Mouse (Mus musculus): ENCODE measurements around the gene Gpc6. TPM values are rescaled to one million over a fixed set of nuclear protein-coding genes. Genes with fewer than 3 reads are reported as not detected.
"Not testable (repeated sequence)": the region's sequence is repeated elsewhere in the genome, so short reads cannot be mapped to it uniquely, and the experiment has no call there.

Gpc6 gene
- polyA plus RNA-seq, 1 experiment from 2014 or later = 34.9 TPM

- Histone ChIP-seq H3K27me3 (ENCODE audit: control insufficient read depth, insufficient read depth, low read length) (no peaks in the 10 kb centered on the region), H3K9me3 (replicated peaks; ENCODE audit: control insufficient read depth, low read length) (no peaks in the 10 kb centered on the region), H3K9ac (replicated peaks; ENCODE audit: low read length) (no peak overlapping the region), H3K4me3 (ENCODE audit: low read depth, low read length) (no peak overlapping the region), H3K4me2 (ENCODE audit: low read depth, low read length) (no peak overlapping the region), H3K4me1 (ENCODE audit: control insufficient read depth, insufficient read depth, low read length) (no peaks in the 10 kb centered on the region), H3K36me3 (replicated peaks; ENCODE audit: control insufficient read depth, insufficient read depth, low read depth, low read length) (no peaks in the 10 kb centered on the region), H3K27ac (replicated peaks; ENCODE audit: low read depth, low read length) (no peak overlapping the region)
- ATAC-seq (replicated peaks; ENCODE audit: insufficient number of reproducible peaks, low FRiP score, low TSS enrichment, low read depth) (no peak), DNase-seq (ENCODE audit: low spot score) (peak; percentile 22)
- WGBS = 27% methylated on average over 7 of the region's 7 CpGs
These were observed 501.0 kb downstream of the Gpc6 start for GRCm38 (mm10) chr14:117426116-117426515.

- Histone ChIP-seq H3K27me3 (ENCODE audit: control insufficient read depth, insufficient read depth, low read length) (no peaks in the 10 kb centered on the region), H3K36me3 (replicated peaks; ENCODE audit: control insufficient read depth, insufficient read depth, low read depth, low read length) (no peaks in the 10 kb centered on the region), H3K9me3 (replicated peaks; ENCODE audit: control insufficient read depth, low read length) (no peaks in the 10 kb centered on the region), H3K4me2 (ENCODE audit: low read depth, low read length) (no peak overlapping the region), H3K9ac (replicated peaks; ENCODE audit: low read length) (no peak overlapping the region), H3K4me1 (ENCODE audit: control insufficient read depth, insufficient read depth, low read length) (no peaks in the 10 kb centered on the region), H3K4me3 (ENCODE audit: low read depth, low read length) (no peak overlapping the region), H3K27ac (replicated peaks; ENCODE audit: low read depth, low read length) (no peak overlapping the region)
- WGBS = 76% methylated on average over 3 of the region's 3 CpGs
- DNase-seq (ENCODE audit: low spot score) (no peak), ATAC-seq (replicated peaks; ENCODE audit: insufficient number of reproducible peaks, low FRiP score, low TSS enrichment, low read depth) (no peak)
These were observed 502.7 kb downstream of the Gpc6 start for GRCm38 (mm10) chr14:117427776-117428175.

GRCm38 (mm10) chr14:117435739-117436138 lies 510.6 kb downstream of the Gpc6 start:
- ATAC-seq (replicated peaks; ENCODE audit: insufficient number of reproducible peaks, low FRiP score, low TSS enrichment, low read depth) = no peak
- Histone ChIP-seq H3K27ac (replicated peaks; ENCODE audit: low read depth, low read length) (no peak overlapping the region), H3K27me3 (ENCODE audit: control insufficient read depth, insufficient read depth, low read length) (no peaks in the 10 kb centered on the region), H3K36me3 (replicated peaks; ENCODE audit: control insufficient read depth, insufficient read depth, low read depth, low read length) (no peaks in the 10 kb centered on the region), H3K9me3 (replicated peaks; ENCODE audit: control insufficient read depth, low read length) (no peaks in the 10 kb centered on the region), H3K4me3 (ENCODE audit: low read depth, low read length) (no peak overlapping the region), H3K4me2 (ENCODE audit: low read depth, low read length) (no peak overlapping the region), H3K9ac (replicated peaks; ENCODE audit: low read length) (no peak overlapping the region), H3K4me1 (ENCODE audit: control insufficient read depth, insufficient read depth, low read length) (no peaks in the 10 kb centered on the region)
- WGBS = 92% methylated on average over 13 of the region's 13 CpGs
- no peak for DNase-seq (ENCODE audit: low spot score)

GRCm38 (mm10) chr14:117446675-117447231 lies 521.6 kb downstream of the Gpc6 start:
- H3K27me3 ChIP-seq (ENCODE audit: control insufficient read depth, insufficient read depth, low read length); H3K4me2 ChIP-seq (ENCODE audit: low read depth, low read length); H3K4me3 ChIP-seq (ENCODE audit: low read depth, low read length); H3K36me3 ChIP-seq (replicated peaks; ENCODE audit: control insufficient read depth, insufficient read depth, low read depth, low read length); H3K9ac ChIP-seq (replicated peaks; ENCODE audit: low read length); H3K9me3 ChIP-seq (replicated peaks; ENCODE audit: control insufficient read depth, low read length); DNase-seq (ENCODE audit: low spot score); H3K27ac ChIP-seq (replicated peaks; ENCODE audit: low read depth, low read length); H3K4me1 ChIP-seq (ENCODE audit: control insufficient read depth, insufficient read depth, low read length): not testable (repeated sequence)
- 98% methylated on average over 2 of the region's 2 CpGs for WGBS
- peak; percentile 81 for ATAC-seq (replicated peaks; ENCODE audit: insufficient number of reproducible peaks, low FRiP score, low TSS enrichment, low read depth)

GRCm38 (mm10) chr14:117451391-117451991 lies 526.4 kb downstream of the Gpc6 start:
- Histone ChIP-seq H3K27ac (replicated peaks; ENCODE audit: low read depth, low read length) (no peak overlapping the region), H3K9ac (replicated peaks; ENCODE audit: low read length) (no peak overlapping the region), H3K4me3 (ENCODE audit: low read depth, low read length) (no peak overlapping the region), H3K9me3 (replicated peaks; ENCODE audit: control insufficient read depth, low read length) (no peaks in the 10 kb centered on the region), H3K4me2 (ENCODE audit: low read depth, low read length) (no peak overlapping the region), H3K4me1 (ENCODE audit: control insufficient read depth, insufficient read depth, low read length) (no peaks in the 10 kb centered on the region), H3K36me3 (replicated peaks; ENCODE audit: control insufficient read depth, insufficient read depth, low read depth, low read length) (no peaks in the 10 kb centered on the region), H3K27me3 (ENCODE audit: control insufficient read depth, insufficient read depth, low read length) (no peaks in the 10 kb centered on the region)
- peak; percentile 9 for DNase-seq (ENCODE audit: low spot score)
- 28% methylated on average over 3 of the region's 3 CpGs for WGBS
- ATAC-seq (replicated peaks; ENCODE audit: insufficient number of reproducible peaks, low FRiP score, low TSS enrichment, low read depth) = no peak

GRCm38 (mm10) chr14:117452150-117452549 lies 527.0 kb downstream of the Gpc6 start:
- Histone ChIP-seq H3K36me3 (replicated peaks; ENCODE audit: control insufficient read depth, insufficient read depth, low read depth, low read length) (no peaks in the 10 kb centered on the region), H3K4me3 (ENCODE audit: low read depth, low read length) (no peak overlapping the region), H3K4me2 (ENCODE audit: low read depth, low read length) (no peak overlapping the region), H3K4me1 (ENCODE audit: control insufficient read depth, insufficient read depth, low read length) (no peaks in the 10 kb centered on the region), H3K9me3 (replicated peaks; ENCODE audit: control insufficient read depth, low read length) (no peaks in the 10 kb centered on the region), H3K27ac (replicated peaks; ENCODE audit: low read depth, low read length) (no peak overlapping the region), H3K27me3 (ENCODE audit: control insufficient read depth, insufficient read depth, low read length) (no peaks in the 10 kb centered on the region), H3K9ac (replicated peaks; ENCODE audit: low read length) (no peak overlapping the region)
- 72% methylated on average over 7 of the region's 7 CpGs for WGBS
- ATAC-seq (replicated peaks; ENCODE audit: insufficient number of reproducible peaks, low FRiP score, low TSS enrichment, low read depth) (no peak), DNase-seq (ENCODE audit: low spot score) (no peak)

GRCm38 (mm10) chr14:117473378-117473777 lies 548.3 kb downstream of the Gpc6 start:
- H3K27me3 ChIP-seq (ENCODE audit: control insufficient read depth, insufficient read depth, low read length) = no peaks in the 10 kb centered on the region
- no peaks in the 10 kb centered on the region for H3K36me3 ChIP-seq (replicated peaks; ENCODE audit: control insufficient read depth, insufficient read depth, low read depth, low read length)
- no peak overlapping the region for H3K27ac ChIP-seq (replicated peaks; ENCODE audit: low read depth, low read length)
- 89% methylated on average over 2 of the region's 2 CpGs for WGBS
- ATAC-seq (replicated peaks; ENCODE audit: insufficient number of reproducible peaks, low FRiP score, low TSS enrichment, low read depth) (no peak), DNase-seq (ENCODE audit: low spot score) (no peak)
- H3K4me1 ChIP-seq (ENCODE audit: control insufficient read depth, insufficient read depth, low read length) = no peaks in the 10 kb centered on the region
- no peak overlapping the region for H3K4me3 ChIP-seq (ENCODE audit: low read depth, low read length)
- no peaks in the 10 kb centered on the region for H3K9me3 ChIP-seq (replicated peaks; ENCODE audit: control insufficient read depth, low read length)
- no peak overlapping the region for H3K4me2 ChIP-seq (ENCODE audit: low read depth, low read length)
- H3K9ac ChIP-seq (replicated peaks; ENCODE audit: low read length) = no peak overlapping the region

- H3K27me3 ChIP-seq (ENCODE audit: control insufficient read depth, insufficient read depth, low read length) = no peaks in the 10 kb centered on the region
- 86% methylated on average over 3 of the region's 3 CpGs for WGBS
- H3K9ac ChIP-seq (replicated peaks; ENCODE audit: low read length) = no peak overlapping the region
- no peaks in the 10 kb centered on the region for H3K36me3 ChIP-seq (replicated peaks; ENCODE audit: control insufficient read depth, insufficient read depth, low read depth, low read length)
- no peak overlapping the region for H3K4me2 ChIP-seq (ENCODE audit: low read depth, low read length)
- DNase-seq (ENCODE audit: low spot score) = no peak
- H3K4me3 ChIP-seq (ENCODE audit: low read depth, low read length) = no peak overlapping the region
- H3K4me1 ChIP-seq (ENCODE audit: control insufficient read depth, insufficient read depth, low read length) = no peaks in the 10 kb centered on the region
- no peak overlapping the region for H3K27ac ChIP-seq (replicated peaks; ENCODE audit: low read depth, low read length)
- no peak for ATAC-seq (replicated peaks; ENCODE audit: insufficient number of reproducible peaks, low FRiP score, low TSS enrichment, low read depth)
- no peaks in the 10 kb centered on the region for H3K9me3 ChIP-seq (replicated peaks; ENCODE audit: control insufficient read depth, low read length)
These were observed 553.8 kb downstream of the Gpc6 start for GRCm38 (mm10) chr14:117478879-117479278.

Measured in embryonic facial prominence, embryonic 11.5 days (tissue).